Mouse (Mus musculus) liver, postnatal 0 days (tissue): Measurements from ENCODE around the gene Rgsl1. TPM values are rescaled to one million over a fixed set of nuclear protein-coding genes. Genes with fewer than 3 reads are reported as not detected.
A peak's percentile ranks its signal among the peaks of the same experiment; 100 is the strongest.

Experiments
- ATAC-seq: fragments of 200-750 bp; cut with Nextera tagmentation; 2 replicates; pipeline ENCODE4 v1.8.0; 2017; ENCODE audit warnings: mild to moderate bottlenecking, moderate library complexity
- DNase-seq: peaks from one replicate; pipeline ENCODE4 v3.0.0-alpha.2; 2016
- H3K27ac ChIP-seq: fragments of 300-500 bp; sonication (generic); 2 replicates; pipeline ENCODE4 v1.5.1; 2014; ENCODE audit warnings: antibody characterized with exemption, moderate library complexity, mild to moderate bottlenecking, low read depth
- H3K27me3 ChIP-seq: fragments of 300-500 bp; sonication (generic); 2 replicates; pipeline ENCODE4 v1.6.1; 2014; ENCODE audit warnings: low read length, control low read depth, mixed read lengths; ENCODE audit not compliant: insufficient read depth
- H3K36me3 ChIP-seq: fragments of 300-500 bp; sonication (generic); replicated peaks from 2 replicates; pipeline ENCODE4 v1.6.1; 2014; ENCODE audit warnings: mild to moderate bottlenecking, control low read depth, low read length, moderate library complexity, mixed read lengths; ENCODE audit not compliant: insufficient read depth
- H3K4me1 ChIP-seq: fragments of 300-500 bp; sonication (generic); 2 replicates; pipeline ENCODE4 v1.6.1; 2014; ENCODE audit warnings: antibody characterized with exemption, mild to moderate bottlenecking, control low read depth; ENCODE audit not compliant: insufficient read depth
- H3K4me2 ChIP-seq: fragments of 300-500 bp; sonication (generic); 2 replicates; pipeline ENCODE4 v1.6.1; 2014; ENCODE audit warnings: low read depth, mild to moderate bottlenecking, low read length, moderate library complexity, mixed read lengths
- H3K4me3 ChIP-seq: fragments of 300-500 bp; sonication (generic); 2 replicates; pipeline ENCODE4 v1.5.1; 2014; ENCODE audit warnings: low read depth, low read length
- H3K9ac ChIP-seq: fragments of 300-500 bp; sonication (generic); replicated peaks from 2 replicates; pipeline ENCODE4 v1.6.1; 2014; ENCODE audit warnings: mild to moderate bottlenecking, moderate library complexity
- H3K9me3 ChIP-seq: fragments of 300-500 bp; sonication (generic); 2 replicates; pipeline ENCODE4 v1.6.1; 2016; ENCODE audit warnings: mild to moderate bottlenecking, control low read depth, low read length, mixed read lengths
- CTCF ChIP-seq: sonication (generic); IDR thresholded peaks from 2 replicates; pipeline ENCODE4 v1.5.1; 2016; ENCODE audit warnings: antibody characterized with exemption, low read depth
- EP300 ChIP-seq: IDR thresholded peaks from 2 replicates; pipeline ENCODE4 v1.6.1; 2016; ENCODE audit warnings: antibody characterized with exemption, low read depth, mild to moderate bottlenecking
- WGBS: fragments of 180-500 bp; shearing (Covaris S2); extraction: QIAGEN DNeasy Blood & Tissue Kit; methylation state at CpG from one replicate; pipeline ENCODE4 v1.1.7; 2014; ENCODE audit not compliant: insufficient replicate concordance; 5-methylcytosine and 5-hydroxymethylcytosine counted together
- polyA plus RNA-seq: library from polyadenylated mRNA; unstranded; fragments of >200 nt; fragmentation: Nextera tagmentation; extraction: Ambion mirVana; gene quantifications from 2 replicates; pipeline ENCODE4 v1.2.1, GENCODE M21; 2015

The Rgsl1 gene
- polyA plus RNA-seq, 1 experiment from 2014 or later = not detected

GRCm38 (mm10) chr1:153785608-153786007, 58.3 kb downstream of the Rgsl1 start:
- TF ChIP-seq CTCF (no peak), EP300 (no peak)
- H3K9ac ChIP-seq = no peak overlapping the region
- H3K4me3 ChIP-seq = no peak overlapping the region
- H3K9me3 ChIP-seq = no peaks in the 10 kb centered on the region
- WGBS = 21% methylated on average over 4 of the region's 4 CpGs
- DNase-seq (no peak), ATAC-seq (no peak)
- no peak overlapping the region for H3K27ac ChIP-seq
- no peak overlapping the region for H3K4me2 ChIP-seq
- no peaks in the 10 kb centered on the region for H3K36me3 ChIP-seq
- no peaks in the 10 kb centered on the region for H3K27me3 ChIP-seq
- no peaks in the 10 kb centered on the region for H3K4me1 ChIP-seq

- no peaks in the 10 kb centered on the region for H3K27me3 ChIP-seq
- ATAC-seq (no peak), DNase-seq (no peak)
- H3K4me2 ChIP-seq = no peak overlapping the region
- no peak overlapping the region for H3K9ac ChIP-seq
- no peaks in the 10 kb centered on the region for H3K36me3 ChIP-seq
- H3K9me3 ChIP-seq = no peaks in the 10 kb centered on the region
- H3K27ac ChIP-seq = no peak overlapping the region
- no peak overlapping the region for H3K4me3 ChIP-seq
- H3K4me1 ChIP-seq = no peaks in the 10 kb centered on the region
- 49% methylated on average over 1 of the region's 1 CpGs for WGBS
- TF ChIP-seq EP300 = no peak
- TF ChIP-seq CTCF = no peak
These were observed 60.6 kb downstream of the Rgsl1 start for GRCm38 (mm10) chr1:153783339-153783738.

- no peaks in the 10 kb centered on the region for H3K27me3 ChIP-seq
- 76% methylated on average over 10 of the region's 10 CpGs for WGBS
- DNase-seq = no peak
These were observed 65.7 kb downstream of the Rgsl1 start for GRCm38 (mm10) chr1:153778205-153778604.

GRCm38 (mm10) chr1:153776257-153776656, 67.7 kb downstream of the Rgsl1 start:
- no peak for TF ChIP-seq EP300
- TF ChIP-seq CTCF = no peak
- H3K27me3 ChIP-seq = no peaks in the 10 kb centered on the region
- no peak overlapping the region for H3K9ac ChIP-seq
- H3K4me2 ChIP-seq = no peak overlapping the region
- ATAC-seq = no peak
- H3K36me3 ChIP-seq = no peaks in the 10 kb centered on the region
- no peaks in the 10 kb centered on the region for H3K9me3 ChIP-seq
- H3K4me3 ChIP-seq = no peak overlapping the region
- H3K27ac ChIP-seq = no peak overlapping the region
- DNase-seq = no peak
- 76% methylated on average over 7 of the region's 7 CpGs for WGBS
- H3K4me1 ChIP-seq = no peaks in the 10 kb centered on the region

More at GRCm38 (mm10) chr1:153778205-153778604, 65.7 kb downstream of the Rgsl1 start:
- Histone ChIP-seq H3K4me1 (no peaks in the 10 kb centered on the region), H3K9ac (no peak overlapping the region), H3K4me2 (no peak overlapping the region), H3K9me3 (no peaks in the 10 kb centered on the region), H3K4me3 (no peak overlapping the region), H3K36me3 (no peaks in the 10 kb centered on the region), H3K27ac (no peak overlapping the region)
- TF ChIP-seq EP300 = no peak
- no peak for TF ChIP-seq CTCF
- no peak for ATAC-seq

GRCm38 (mm10) chr1:153775174-153775573, 68.8 kb downstream of the Rgsl1 start:
- ATAC-seq (no peak), DNase-seq (no peak)
- H3K4me1 ChIP-seq = no peaks in the 10 kb centered on the region
- TF ChIP-seq EP300 = no peak
- no peak for TF ChIP-seq CTCF
- H3K27ac ChIP-seq = no peak overlapping the region
- H3K4me2 ChIP-seq = no peak overlapping the region
- H3K9me3 ChIP-seq = no peaks in the 10 kb centered on the region
- H3K27me3 ChIP-seq = no peaks in the 10 kb centered on the region
- H3K9ac ChIP-seq = no peak overlapping the region
- no peaks in the 10 kb centered on the region for H3K36me3 ChIP-seq
- 76% methylated on average over 6 of the region's 6 CpGs for WGBS
- no peak overlapping the region for H3K4me3 ChIP-seq

GRCm38 (mm10) chr1:153770776-153771167, 73.2 kb downstream of the Rgsl1 start:
- 68% methylated on average over 1 of the region's 1 CpGs for WGBS
- TF ChIP-seq CTCF = no peak
- no peak for TF ChIP-seq EP300
- no peak overlapping the region for H3K9ac ChIP-seq
- H3K27me3 ChIP-seq = no peaks in the 10 kb centered on the region
- DNase-seq (no peak), ATAC-seq (peak; percentile 77)
- peak overlapping the region; percentile 19 for H3K27ac ChIP-seq
- H3K36me3 ChIP-seq = no peaks in the 10 kb centered on the region
- H3K4me2 ChIP-seq = 0 out of 2 replicates have a peak overlapping the region, but pooled peaks have one; percentile 11
- H3K4me3 ChIP-seq = no peak overlapping the region
- H3K4me1 ChIP-seq = peaks cover 6% of the 10 kb centered on the region
- H3K9me3 ChIP-seq = no peaks in the 10 kb centered on the region
